Mouse (Mus musculus) cortical plate, adult 2 months (tissue): ENCODE results near the gene Rtbdn. TPM values are rescaled to one million over a fixed set of nuclear protein-coding genes. Genes with fewer than 3 reads are reported as not detected.
A peak's percentile ranks its signal among the peaks of the same experiment; 100 is the strongest.

Experiments used
- H3K27ac ChIP-seq: fragments of 200-500 bp; 2 replicates; pipeline ENCODE4 v1.5.1; 2012; ENCODE audit warnings: low read length, control low read depth, inconsistent platforms; ENCODE audit not compliant: insufficient read depth
- H3K4me1 ChIP-seq: fragments of 200-500 bp; 2 replicates; pipeline ENCODE4 v1.6.1; 2011; ENCODE audit warnings: low read length; ENCODE audit not compliant: control insufficient read depth, insufficient read depth
- H3K4me3 ChIP-seq: fragments of 200-500 bp; 2 replicates; pipeline ENCODE4 v1.5.1; 2011; ENCODE audit warnings: mild to moderate bottlenecking, low read length, control low read depth; ENCODE audit not compliant: insufficient read depth
- CTCF ChIP-seq: fragments of 200-500 bp; IDR thresholded peaks from 2 replicates; pipeline ENCODE4 v1.5.1; 2011; ENCODE audit warnings: mild to moderate bottlenecking, control low read depth, low read length; ENCODE audit not compliant: insufficient read depth; ENCODE audit errors: extremely low read depth
- POLR2A ChIP-seq: fragments of 200-500 bp; IDR thresholded peaks from 2 replicates; pipeline ENCODE4 v1.6.1; 2011; ENCODE audit warnings: mild to moderate bottlenecking, low read length, control low read depth; ENCODE audit not compliant: insufficient read depth; ENCODE audit errors: extremely low read depth
- polyA plus RNA-seq: library from polyadenylated mRNA; depleted of rRNA; stranded (reverse); fragments of >200 nt; gene quantifications from 2 replicates; pipeline ENCODE4 v1.2.3, GENCODE M21; 2012

Gene Rtbdn
- polyA plus RNA-seq, 1 experiment = 6.1 TPM

DNA sequence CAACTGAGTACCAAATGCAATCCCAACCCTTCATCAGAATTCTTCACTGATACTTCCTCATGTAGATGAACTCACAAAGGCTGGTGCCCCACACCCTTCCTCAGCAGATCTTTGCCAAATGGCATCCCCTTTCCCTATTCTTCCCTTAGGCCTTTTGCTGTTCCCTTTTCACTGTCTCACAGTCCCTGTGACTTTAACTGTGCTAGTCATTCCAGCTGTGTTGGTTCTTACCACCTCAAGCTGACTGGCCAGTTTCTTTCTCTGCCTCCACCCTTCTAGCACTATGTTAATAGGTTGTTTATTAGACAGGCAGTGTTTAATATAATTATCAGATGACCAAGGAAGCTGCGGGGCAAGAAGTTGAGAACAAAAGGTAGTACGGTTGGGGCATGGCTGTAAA, 21.9 kb downstream of the Rtbdn start:
- TF ChIP-seq POLR2A (no peak), CTCF (no peak)
- Histone ChIP-seq H3K4me1 (peaks cover 9% of the 10 kb centered on the region; the same call in 1 of the 2 replicates), H3K4me3 (peak overlapping the region; percentile 72; the same call in 1 of the 2 replicates), H3K27ac (no peak overlapping the region)

DNA sequence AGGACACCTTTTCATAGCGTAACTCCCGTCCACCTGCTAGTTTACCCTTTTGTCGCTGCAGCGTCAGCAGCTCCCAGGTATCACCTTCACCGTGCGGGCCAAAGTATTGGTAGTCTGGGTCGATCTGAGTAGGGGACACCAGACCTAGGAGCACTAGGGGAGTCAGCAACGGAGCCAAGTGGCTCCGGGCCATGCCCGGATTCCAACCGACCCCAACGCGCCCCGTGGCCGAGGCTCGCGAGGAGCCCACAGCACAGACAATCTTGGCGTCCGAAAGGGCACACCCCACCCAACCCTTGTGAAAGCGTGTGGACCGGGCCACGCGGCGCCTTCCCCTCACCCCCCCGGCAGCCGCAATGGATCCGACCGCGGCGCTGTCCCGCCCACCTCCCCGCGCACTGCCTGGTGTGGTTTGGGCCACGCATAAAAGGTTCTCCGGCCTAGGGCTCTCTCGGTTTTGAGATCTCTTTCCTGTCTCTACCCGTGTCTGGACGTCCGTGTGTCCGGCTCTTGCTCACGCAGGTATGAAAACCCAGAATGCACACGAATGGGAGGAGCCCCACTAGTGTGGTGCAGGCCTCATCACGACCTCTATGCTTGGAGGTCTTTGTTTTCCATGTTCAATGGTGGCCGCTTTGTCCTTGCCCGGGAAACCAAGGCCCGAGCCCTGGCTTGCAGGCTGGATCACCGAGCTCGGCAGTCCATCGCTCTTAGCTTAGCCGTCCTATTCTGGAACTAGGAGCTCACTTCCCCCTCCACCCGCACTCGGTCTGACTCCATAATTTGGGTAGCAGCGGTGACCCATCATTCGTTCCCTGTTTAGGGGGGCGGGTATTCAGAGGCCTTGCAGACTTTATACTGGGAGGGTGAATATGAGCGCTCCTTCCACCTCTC, 22.7 kb downstream of the Rtbdn start, which contains the start of the genes Gm49661, Prdx2 and Rnaseh2a:
Gene Gm49661 (minus strand): TSS at position 193 of the 894 bp plus-strand sequence.
Gene Prdx2 (plus strand): TSS at position 347 of the 894 bp plus-strand sequence.
Gene Rnaseh2a (minus strand): TSS at position 527 of the 894 bp plus-strand sequence.
- Histone ChIP-seq H3K27ac (peak within 1 kb of the TSS; percentile 58), H3K4me3 (peak within 1 kb of the TSS; percentile 72), H3K4me1 (peaks cover 9% of the 10 kb centered on the region; the same call in 1 of the 2 replicates)
- TF ChIP-seq CTCF (no peak), POLR2A (peak; percentile 94)

GRCm38 (mm10) chr8:84970135-84970790, 23.5 kb downstream of the Rtbdn start:
- TF ChIP-seq CTCF (no peak), POLR2A (no peak)
- H3K27ac ChIP-seq = peak overlapping the region; percentile 9; the same call in 1 of the 2 replicates
- H3K4me1 ChIP-seq = peaks cover 6% of the 10 kb centered on the region; the same call in 1 of the 2 replicates
- H3K4me3 ChIP-seq = peak overlapping the region; percentile 72

GRCm38 (mm10) chr8:84970913-84971312, 24.1 kb downstream of the Rtbdn start:
- H3K27ac ChIP-seq = no peak overlapping the region
- TF ChIP-seq POLR2A (no peak), CTCF (no peak)
- peaks cover 6% of the 10 kb centered on the region; the same call in 1 of the 2 replicates for H3K4me1 ChIP-seq
- no peak overlapping the region; the same call in 1 of the 2 replicates for H3K4me3 ChIP-seq

DNA sequence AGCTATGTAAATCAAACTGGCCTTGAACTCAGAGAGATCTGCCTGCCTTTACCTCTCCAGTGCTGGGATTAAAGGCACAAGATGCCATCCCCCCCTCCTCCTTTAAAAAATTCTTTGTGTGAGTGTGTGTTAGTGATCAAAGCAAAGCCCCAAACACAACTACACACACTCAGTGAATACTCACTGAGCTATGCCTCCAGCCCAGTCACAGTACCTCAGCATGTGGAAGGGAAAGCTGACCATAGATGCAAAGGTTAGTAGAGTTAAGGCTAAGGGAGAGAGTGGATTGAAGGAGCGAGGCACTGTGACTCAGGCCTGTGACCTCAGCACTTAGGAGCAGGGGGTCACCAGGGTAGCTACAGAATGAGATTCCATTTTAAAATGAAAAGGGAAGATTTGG, 26.3 kb downstream of the Rtbdn start:
- peaks cover 6% of the 10 kb centered on the region; the same call in 1 of the 2 replicates for H3K4me1 ChIP-seq
- H3K27ac ChIP-seq = no peak overlapping the region
- no peak for TF ChIP-seq POLR2A
- no peak overlapping the region for H3K4me3 ChIP-seq

- H3K27ac ChIP-seq = no peak overlapping the region
- peaks cover 3% of the 10 kb centered on the region; the same call in 1 of the 2 replicates for H3K4me1 ChIP-seq
- TF ChIP-seq POLR2A (no peak), CTCF (peak; percentile 98)
- no peak overlapping the region for H3K4me3 ChIP-seq
Observed at GRCm38 (mm10) chr8:84973803-84974542, 27.2 kb downstream of the Rtbdn start.

DNA sequence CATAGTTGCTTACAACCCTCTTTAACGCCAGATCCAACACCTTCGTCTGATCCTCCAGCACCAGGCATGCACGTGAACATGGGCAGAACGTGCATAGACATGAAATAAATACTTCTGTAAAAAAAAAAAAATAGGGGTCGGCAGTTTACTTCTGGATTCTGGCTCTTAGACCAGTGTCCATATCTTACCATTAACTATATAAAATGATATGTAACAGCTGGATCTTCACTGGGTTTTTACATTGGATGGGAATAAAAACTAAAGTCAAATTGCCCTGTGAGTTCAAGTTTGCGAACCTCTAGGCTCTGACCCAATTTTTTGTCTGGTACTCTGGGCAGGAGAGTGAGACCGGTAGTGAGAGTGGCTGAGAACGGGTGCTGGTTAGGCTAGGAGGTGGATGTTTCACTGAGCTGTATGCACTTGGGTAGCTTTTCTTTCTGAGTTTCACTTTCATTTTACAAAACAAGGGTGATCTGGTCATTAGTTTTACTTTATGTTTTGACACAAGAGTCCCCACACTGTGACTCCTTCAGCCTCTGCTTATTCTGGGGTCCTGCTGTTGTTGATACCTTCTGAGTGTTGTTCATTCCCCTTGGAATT, 27.9 kb downstream of the Rtbdn start:
- H3K4me3 ChIP-seq = no peak overlapping the region
- TF ChIP-seq CTCF (no peak), POLR2A (no peak)
- H3K4me1 ChIP-seq = peaks cover 3% of the 10 kb centered on the region; the same call in 1 of the 2 replicates
- H3K27ac ChIP-seq = no peak overlapping the region

- Histone ChIP-seq H3K4me1 (peaks cover 3% of the 10 kb centered on the region; the same call in 1 of the 2 replicates), H3K27ac (no peak overlapping the region), H3K4me3 (peak overlapping the region; percentile 87; the same call in 1 of the 2 replicates)
- peak; percentile 84 for TF ChIP-seq CTCF
- TF ChIP-seq POLR2A = no peak
Observed at GRCm38 (mm10) chr8:84975434-84975833, 28.6 kb downstream of the Rtbdn start.
